Mouse (Mus musculus): ENCODE measurements around the gene Mrpl9.
A peak's percentile ranks its signal among the peaks of the same experiment; 100 is the strongest.

The Mrpl9 gene

DNA sequence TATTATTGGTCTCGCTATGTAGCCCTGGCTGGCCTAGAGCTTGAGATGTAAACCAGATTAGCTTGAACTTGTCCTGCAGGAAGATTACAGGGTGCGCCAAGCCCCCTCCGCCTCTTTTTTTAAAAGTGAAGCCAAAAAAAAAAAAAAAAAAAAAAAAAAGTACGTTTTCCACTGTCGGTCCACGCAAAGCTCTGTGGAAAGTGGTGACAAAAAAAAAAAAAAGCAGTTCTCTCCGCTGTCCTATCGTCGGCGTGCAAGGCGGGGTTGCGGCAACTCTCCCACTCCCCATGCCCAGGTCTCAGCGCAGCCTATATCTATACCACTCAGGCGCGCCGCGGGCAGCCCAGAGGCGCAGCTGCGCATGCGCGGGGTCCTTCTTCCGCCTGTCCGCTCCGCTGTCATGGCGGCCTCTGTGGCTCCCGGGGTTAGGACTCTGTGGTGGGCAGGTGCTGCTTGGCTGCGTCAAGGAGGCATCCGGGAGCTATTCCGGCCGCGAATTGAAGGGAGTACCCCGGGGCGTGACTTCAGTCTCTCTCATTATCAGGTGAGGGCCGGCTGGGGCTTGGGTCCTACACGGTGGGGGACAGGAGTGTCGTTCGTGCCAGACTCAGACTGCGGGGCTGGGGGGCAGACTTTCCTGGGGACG is at the start of gene Mrpl9:
TSS of gene Mrpl9 (plus strand) at position 368 of the 646 bp plus-strand sequence.
- peak; percentile 96 to 99 for DNase-seq

DNA sequence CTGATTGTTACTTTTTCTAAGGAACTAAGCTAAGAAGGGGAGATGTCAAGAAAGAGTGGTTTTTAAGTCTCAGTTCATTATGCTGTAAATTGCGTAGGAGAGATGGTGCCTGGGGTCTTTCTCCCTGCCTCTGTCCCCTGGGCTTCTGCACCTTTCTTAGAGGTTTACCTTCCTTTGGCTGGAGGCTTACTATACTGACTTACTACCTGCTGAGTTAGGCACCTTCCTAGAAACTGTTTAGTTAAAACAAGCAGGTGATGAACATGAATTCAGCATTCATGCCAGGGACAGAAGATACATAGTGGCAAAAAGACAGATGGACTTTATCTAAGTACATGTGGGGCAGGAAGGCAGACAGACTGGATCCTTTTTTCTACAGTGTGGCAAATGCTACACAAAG is 46.8 kb upstream of the Mrpl9 start:
- no peak for DNase-seq

DNA sequence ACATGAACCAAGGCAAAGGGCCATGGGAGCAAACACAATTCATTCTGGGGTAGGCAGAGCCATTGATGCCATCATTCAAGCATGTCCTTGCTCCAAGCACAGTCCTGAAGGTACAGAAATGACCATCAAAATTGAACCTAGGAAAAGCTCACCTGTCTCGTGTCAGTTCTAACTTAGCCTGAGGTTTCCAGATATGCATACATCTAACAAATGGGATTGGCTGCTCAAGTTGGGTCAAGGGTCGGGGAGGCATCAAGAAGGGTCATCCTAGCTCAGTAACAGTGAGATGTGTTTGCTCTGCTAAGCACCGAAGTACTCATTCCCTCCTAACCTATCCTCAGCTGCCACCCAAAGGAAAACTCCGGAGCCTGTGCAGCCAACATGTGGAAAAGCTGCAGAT is 46.3 kb upstream of the Mrpl9 start:
- no peak for DNase-seq

DNA sequence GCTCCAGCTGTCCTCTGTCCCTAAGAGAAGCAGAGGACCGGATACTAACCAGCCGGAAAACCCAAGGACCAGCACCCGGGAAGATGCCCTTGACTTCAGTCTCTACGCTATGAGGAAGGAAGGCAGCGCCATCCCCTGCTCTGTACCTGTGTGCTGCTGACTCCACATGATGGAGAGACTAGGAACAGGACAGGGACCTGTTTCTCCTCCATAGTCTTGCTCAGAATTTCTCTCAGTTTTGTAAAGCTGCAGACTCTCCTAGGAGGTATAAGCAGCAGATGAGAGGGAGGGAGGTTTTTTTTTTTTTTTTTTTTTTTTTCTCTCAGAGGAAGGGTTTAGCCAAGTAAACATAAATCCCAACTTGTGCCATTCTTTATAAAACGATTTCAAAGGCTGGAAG is 44.9 kb upstream of the Mrpl9 start, which contains the start of gene Lingo4:
TSS of gene Lingo4 (plus strand) at position 301 of the 400 bp plus-strand sequence.
- no peak for DNase-seq

DNA sequence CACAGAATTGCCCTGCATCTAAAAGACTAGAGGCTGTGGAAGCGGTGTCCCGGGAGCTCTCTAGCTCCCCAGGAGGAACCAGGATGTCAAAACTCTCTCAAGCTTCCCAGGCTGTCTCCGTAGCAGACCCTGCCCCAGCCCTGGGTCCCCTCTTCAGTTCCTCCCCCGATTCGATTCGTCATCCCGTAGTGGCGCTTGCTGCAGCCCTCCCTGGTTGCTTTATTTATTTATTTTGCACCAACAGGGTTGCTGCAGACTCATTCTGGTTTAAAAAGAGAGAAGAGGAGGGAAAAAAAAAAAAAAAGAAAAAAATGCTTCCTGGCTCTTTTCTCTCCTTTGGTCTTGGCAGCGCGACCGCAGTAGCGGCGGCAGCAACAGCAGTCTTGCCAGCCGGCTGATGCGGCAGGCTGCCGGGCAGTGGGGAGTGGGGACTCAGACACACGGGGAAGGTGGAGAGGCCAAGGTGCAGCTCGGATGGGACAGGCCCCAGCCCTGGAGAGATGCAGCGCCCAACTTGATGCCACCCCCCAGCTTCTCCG is 44.1 kb upstream of the Mrpl9 start:
- peak; percentile 40 to 52 for DNase-seq

DNA sequence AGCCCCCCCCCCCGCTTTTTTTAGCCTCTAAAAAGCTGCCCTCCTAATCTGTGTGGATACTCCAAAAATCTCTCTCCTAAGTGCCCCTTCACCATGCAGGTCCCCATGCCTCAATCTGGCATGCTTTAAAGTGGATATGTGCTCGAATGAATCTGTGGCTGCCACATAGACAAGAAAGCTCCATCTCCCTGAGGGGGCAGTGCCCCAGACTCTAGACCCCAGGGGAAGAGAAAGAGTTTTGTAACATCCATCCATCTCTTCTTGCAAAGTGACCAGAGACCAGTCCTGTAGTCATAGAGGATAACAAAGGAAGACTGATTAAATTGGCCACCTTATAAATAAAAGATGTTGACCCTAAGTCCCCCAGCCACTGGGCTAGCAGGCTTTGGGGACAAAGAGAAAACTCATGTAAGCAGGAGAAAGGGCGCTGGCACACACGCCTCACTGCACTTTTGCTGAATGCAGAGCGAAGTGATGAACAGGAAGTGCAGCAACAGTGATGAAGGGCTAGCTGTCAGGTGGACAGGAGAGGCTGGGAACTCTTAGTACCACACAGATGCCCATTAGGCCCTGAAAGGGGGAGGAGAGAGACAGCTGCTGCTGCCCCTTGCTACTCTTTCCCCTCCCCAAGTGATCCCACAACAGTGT is 43.3 kb upstream of the Mrpl9 start:
- no peak for DNase-seq

DNA sequence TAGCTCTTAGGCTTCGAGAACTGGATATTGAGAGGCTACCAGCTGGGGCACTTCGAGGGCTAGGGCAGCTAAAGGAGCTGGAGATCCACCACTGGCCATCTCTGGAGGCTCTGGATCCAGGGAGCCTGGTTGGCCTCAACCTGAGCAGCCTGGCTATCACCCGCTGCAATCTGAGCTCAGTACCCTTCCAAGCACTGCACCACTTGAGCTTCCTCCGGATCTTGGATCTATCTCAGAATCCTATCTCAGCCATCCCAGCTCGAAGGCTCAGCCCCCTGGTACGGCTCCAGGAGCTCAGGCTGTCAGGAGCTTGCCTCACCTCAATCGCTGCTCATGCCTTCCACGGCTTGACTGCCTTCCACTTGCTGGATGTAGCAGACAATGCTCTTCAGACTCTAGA is 40.7 kb upstream of the Mrpl9 start:
- no peak for DNase-seq

DNA sequence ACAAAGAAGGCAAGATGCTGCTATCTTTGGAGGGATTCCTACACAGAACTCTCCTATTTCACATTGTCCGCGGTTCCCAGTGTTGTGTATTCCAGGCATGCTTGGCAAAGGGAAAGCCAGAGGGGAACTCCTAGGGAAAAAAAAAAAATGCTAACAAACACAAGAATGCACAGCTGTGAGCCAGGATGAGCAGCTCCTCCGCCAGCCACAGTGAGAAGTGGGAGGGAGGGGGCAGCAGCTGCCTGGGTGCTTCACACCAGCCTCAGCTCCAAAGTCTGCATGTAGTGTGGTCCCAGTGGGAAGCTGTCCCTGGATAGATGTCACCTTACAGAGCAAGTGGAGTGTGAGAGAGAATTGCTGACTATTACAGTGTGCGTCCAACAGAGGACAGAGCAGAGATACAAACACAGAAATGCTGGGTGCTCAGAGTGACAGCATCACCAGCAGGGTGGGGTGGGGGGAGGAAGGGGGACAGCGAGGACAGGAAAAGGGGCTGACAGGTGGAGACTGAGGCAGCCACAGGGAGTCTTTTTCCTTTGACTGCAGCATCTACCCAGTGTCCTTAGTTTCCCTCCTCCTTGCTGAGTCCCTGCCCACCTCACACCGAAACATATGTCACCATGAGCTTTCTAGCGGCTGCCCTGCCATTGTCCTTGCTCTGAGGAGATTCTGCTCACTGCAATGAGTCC is 38.6 kb upstream of the Mrpl9 start:
- DNase-seq, result no peak

DNA sequence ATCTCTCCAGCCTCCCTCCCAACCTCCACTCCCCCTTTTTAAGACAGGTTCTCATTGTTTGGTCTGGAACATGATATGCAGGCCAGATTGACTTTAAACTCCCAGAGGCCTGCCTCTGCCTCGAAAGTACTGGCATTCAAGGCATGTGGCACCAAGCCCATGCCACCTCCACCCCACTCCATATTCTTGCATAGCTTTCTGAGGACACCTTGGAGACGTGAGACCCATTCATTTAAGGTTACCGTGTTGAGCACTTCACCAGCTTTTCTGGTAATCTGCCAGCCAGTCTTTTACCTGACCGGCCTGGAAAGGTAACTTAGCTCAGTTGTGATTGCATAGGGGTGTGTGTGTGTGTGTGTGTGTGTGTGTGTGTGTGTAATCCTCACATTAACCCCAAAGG is 37.6 kb upstream of the Mrpl9 start:
- no peak for DNase-seq

DNA sequence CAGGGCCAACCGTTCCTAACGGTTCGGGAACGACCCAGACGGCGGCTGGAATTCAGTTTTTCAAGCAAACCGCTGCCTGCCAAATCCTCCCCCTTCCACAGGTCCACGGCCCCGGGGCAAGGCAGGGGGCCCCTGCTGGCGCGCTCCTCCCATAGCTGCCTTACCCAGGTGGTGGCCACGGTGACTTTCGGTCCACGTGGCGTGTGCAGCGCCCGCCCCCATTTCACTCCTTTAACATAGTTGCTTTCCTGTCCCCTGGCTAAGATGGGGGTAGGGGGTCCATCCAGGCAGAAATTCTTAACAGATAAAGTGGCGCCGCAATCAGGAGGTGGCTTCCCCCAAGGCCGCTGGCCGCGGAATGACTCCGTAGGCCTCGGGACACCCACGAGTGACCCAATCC is 30.6 kb upstream of the Mrpl9 start:
- no peak for DNase-seq

DNA sequence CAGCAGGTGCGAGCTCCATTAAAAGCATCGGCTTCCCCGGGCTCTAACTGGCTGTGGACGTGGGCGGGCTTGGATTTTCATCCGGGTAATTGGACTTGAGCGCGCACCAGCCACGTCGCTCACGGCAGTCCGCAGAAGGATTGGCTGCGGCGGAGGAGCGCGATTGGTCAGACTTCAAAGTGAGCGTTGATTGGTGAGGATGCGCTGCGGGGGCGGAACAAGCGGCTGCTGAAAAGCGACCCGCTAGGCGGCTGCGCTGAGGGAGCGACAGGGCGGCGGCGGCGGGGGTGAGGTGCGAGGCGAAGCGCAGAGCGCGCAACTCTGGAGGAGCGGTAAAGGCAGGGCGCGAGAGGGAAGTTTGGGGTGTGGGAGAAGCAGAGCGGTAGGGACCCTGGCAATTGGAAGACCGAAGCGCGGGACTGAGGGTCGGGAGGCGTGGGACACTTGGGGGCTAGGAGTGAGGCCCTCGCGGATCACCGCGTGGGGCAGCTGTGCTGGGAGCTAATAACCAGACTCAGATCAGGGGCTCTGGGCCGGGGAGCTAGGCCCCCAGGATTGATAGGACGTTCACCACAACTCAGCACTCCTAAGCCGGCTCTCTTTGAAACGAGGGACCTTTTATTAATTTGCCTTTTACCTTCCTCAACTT is 30.0 kb upstream of the Mrpl9 start, which contains the start of gene Tdrkh:
TSS of gene Tdrkh (plus strand) at position 243 of the 649 bp plus-strand sequence.
- DNase-seq, result peak; percentile 98

DNA sequence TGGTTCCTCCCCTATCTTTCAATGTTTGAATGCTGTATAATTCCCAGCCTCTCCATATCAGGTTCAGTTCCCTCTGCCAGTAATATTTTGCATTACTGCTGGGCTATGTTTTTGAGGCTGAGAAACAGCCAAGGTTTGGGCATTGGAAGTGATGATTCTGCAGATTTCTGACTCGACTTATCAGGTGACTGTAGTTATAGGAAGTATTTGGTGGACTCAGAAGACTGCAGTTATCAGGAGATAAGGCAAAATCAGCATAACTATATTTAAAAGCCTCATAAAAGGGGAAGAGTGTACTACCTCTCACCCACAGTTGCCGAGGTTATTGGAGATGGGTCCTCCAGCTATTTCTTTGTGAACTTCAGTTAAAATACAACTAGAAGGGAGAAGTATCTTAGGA is 12.1 kb upstream of the Mrpl9 start:
- DNase-seq, result no peak

DNA sequence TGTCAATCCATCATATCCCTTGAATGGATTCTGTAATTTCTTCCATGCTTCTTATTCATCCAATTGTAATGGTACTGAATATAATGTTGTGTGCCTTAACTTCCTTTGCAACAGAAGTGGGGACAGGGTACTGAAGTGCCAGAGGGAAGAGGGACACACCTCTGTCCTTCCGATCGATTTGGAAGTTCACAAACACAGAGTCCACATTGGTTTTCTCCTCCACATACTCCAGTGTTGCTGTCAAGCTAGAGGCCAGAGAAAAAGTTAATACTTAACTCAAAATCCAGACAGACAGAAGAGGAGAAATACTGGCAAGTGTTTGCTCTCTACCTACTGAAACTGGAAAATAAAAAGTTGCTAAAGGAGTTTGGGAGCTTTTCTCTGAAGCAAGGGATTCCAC is 8.8 kb upstream of the Mrpl9 start:
- DNase-seq, result no peak

DNA sequence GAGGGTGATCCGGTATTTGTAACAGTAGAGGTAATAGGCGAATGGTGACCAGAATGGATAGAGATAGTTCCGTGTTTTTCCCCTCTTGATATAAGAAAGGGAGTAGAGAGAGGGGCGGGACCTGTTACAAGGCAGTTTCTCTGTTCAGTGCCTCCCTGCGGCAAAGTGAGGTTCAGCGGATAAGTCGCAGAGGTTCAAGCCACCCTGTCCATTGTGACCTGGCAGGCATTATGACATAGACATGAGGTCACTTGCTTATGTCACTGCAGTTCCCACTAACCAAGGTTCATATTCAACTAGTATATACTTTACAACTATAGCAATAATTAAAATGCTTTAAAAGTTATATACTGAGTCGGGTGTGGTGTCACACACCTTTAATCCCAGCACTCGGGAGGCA is 6.7 kb upstream of the Mrpl9 start:
- no peak for DNase-seq

DNA sequence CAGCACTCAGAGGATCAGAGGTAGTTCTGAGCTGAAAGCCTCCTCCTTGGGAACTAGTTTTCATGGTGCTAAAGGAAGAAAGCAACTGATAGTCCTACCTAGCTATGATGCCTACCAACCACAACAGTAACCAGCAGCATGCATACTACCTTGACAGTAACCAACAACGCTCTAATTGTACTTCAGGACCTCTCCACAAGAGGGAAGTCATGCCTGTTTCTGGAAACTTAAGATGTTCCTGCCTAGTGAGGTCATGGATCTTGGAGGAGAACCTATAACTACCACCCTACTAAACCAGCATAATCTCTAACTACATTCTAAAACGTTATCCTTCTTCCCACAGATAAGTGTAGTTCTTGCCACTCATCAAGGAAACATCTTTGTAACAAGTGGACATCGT is 1.9 kb upstream of the Mrpl9 start:
- no peak for DNase-seq

DNA sequence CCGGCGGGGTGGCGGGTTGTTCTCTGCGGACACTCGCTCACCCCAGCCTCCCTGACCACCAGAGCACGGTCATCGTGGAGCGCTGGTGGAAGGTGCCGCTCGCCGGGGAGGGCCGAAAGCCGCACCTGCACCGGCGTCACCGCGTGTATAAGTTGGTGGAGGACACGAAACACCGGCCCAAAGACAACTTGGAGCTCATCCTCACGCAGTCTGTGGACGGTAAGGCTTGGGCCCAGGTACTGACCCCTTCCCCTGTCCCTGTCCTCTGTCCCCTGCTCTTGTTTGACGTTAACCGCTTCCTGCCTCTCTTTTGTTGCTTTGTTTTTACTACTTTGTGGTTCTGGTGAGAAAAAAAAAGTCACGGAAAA is 463 bp downstream of the Mrpl9 start, which contains the start of gene Oaz3:
TSS of gene Oaz3 (minus strand) at position 319 of the 368 bp plus-strand sequence.
- DNase-seq, result no peak

DNA sequence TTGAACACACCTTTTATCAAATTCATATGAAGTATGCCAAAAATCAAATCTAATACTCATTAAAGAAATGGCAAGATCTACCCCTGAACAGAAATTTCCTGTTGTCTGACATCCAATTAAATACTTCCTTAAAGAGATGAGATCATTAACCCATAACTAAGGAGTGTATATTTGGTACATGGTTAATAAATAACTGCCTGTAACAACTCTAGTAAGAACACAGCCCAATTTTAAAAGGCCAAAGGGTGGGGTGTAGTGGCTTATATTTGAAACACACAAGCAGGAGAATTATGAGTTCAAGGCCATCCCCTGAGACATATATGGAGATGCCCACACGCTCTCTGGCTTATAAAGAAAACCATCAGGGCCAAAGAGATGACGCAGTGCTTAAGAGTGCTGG is 6.3 kb downstream of the Mrpl9 start:
- DNase-seq, result no peak

DNA sequence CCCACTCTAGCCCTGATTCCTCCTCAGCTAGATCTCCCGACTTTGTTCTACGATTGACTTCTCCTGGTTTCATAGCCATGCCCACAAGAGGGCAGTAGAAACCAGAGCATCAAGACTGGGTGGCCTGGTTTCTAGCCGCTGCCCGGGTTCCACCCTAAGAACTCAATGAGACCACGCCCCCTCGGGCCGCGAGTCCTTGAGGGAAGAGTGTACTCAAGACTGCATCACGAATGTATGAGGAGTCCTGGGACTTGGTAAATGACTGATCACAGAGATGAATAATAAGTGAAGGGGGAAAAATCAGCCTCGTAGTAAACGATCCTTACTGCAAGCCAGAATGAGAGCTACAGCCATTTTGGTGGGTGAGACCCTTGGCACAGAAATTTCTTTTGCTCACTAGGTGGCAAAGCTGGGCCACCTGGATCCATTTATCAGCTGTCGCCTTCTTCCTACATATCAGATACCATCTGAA is 13.4 kb downstream of the Mrpl9 start:
- DNase-seq, result peak; percentile 78 to 89

DNA sequence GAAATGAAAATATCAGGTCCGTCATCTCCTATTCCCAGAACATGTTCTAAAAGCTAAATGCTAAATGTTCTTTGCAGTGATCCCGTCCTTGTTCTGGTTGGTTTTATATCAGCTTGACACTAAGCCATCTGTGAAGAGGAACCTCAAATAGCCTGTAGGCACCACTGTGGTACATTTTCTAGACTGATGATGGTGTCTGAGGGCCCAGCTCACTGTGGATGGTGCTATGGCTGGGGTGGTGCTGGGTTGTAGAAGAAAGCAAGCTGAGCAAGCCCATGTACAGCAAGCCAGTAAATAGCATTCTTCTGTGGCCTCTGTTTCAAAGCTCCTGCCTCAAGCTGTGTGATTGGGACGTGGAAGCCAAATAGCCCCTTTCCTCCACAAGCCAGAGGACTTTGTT is 13.9 kb downstream of the Mrpl9 start:
- DNase-seq, result no peak

DNA sequence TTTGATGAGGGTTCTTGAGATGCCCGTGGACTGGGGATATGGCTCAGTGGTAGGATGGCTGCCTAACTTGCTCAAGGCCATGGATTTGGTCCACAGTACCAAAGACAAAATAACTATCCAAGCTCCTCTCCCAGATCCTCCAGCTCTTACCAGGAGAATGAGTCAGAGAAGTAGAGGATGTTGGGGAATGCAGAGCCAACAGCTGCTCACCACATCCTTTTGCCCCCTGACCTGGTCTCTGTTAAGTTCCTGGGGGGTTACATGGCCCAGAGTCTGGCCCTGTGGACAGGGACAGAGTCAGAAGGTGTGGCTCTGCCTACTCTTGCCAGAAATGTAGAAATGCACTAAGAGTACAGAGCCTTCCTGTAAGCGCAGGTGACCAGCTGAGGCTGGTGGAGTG is 16.7 kb downstream of the Mrpl9 start:
- DNase-seq, result no peak

DNA sequence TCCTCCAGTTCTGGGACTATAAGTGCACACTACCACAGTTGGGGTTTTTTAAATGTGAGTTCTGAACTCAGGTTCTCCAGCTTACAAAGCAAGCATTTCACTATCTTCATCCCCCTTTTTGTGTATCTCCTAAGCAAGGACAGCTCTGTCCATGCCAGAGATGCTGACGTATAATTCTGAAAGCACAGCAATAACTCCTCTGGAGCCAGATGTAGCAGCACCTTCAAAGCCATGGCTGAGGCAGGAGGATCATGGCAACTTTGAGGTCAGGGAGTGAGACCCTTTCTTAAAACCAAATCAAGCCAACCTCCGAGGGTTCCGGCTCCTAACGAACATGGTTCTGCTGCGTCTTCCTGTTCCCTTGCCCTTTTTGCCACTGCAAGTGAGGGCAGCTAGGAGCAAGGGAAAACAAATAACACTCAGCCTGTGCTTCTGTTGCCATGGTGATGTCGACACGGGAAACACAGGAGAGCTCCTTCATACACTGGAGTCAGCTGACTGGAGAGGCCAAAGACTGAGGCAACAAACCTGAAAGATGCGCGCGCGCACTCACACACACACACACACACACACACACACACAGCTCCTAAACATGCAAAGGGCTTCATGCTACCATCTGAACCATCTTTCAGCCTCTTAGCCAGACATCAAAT is 20.9 kb downstream of the Mrpl9 start:
- no peak for DNase-seq

DNA sequence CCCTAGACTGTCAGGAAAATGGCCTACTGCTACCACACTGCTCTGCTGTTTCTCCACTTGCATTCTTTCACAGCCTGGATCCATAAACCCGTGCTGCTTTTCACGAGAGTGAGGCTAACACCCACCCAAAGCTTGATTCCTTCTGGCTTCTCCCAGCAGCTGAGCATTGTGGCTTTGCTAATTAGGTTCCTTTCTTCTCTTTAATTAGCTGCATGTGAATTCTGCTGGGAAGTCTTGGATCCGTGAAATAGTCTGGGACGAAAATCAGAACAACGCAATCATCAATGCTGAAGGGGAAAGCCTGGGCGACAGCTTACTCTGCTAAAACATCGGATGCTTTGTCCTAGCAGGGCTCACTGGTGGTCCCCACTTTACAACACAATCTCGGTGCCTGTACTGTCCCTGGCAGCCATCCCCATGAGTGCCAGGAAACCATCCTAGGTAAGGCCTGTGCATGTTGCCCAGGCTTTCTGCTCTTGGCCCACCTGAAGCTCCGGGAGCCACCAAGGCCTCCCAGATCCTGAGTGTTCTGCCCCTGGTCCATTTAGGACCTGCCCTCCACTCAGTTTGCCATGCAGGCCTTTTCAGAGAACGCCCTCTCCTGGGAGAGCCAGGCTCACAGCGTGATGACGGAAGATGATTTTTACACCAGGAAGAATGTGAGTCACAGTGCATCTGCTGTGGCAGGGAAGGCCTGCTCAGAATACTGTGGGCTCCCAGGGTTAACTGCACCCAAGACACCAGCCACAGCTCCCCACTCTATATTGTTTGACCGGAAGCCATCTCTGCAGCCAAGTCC is 22.7 kb downstream of the Mrpl9 start:
- DNase-seq, result no peak

Data from cerebellum, postnatal 25 days (tissue).